Mouse (Mus musculus): ENCODE measurements around the gene Ankfn1.

Gene Ankfn1

DNA sequence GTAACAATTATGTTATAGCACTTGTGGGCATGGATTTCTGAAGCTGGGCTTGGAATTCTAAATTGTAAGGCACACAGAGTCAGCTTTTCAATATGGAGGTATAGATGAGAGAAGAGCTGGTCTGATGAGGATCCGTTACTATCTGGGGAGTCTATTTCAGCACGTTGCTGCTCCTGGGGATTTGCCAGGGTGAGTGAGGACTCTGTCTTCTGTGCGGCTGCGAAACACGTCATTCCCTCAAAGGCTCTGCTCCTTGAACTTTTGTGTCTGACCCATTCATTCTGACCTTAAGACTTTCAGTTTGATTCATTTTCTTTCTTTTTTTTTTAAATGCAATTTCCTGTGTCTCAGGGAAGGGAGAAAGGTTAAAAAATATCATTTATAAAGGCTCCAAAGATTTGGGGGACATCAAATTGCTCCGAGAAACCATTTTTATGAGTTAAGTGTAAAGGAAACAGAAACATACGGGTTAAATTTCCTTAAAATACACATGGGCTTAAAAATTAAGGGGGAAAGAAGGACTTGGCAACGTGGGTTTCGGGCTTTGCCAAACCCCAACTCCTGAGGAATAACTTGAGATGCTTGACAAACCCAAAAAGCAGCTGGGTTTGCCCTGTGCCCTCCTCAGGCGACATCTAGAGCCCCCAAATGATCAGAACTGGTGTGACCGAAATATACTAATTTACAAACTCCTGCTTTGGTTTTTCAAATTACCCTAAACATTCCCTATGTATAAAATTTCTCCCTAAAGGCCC lies 207.9 kb downstream of the Ankfn1 start:
- DNase-seq: no peak

GRCm38 (mm10) chr11:89568246-89568645 lies 209.2 kb downstream of the Ankfn1 start:
- DNase-seq: no peak

DNA sequence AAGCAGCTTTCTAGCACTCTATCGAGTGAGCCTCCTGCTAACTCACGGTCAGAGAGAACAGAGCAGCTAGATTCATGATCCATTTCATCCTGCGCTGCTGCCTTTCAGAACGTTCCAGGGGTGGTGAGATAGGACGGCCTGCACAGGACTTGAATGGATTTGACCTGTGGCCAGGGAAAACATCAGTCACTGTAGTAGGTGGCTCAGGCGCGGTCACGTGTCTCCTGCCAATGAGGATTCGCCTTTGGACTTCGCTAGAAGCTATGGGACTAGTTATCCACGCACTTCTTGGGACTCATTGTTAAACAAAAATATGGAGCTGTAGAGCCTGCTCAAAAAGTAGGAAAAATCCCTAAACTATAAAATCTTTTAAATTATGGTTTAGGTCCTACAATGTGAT lies 226.0 kb downstream of the Ankfn1 start:
- DNase-seq: no peak

GRCm38 (mm10) chr11:89550921-89551320 lies 226.5 kb downstream of the Ankfn1 start:
- DNase-seq: no peak

- DNase-seq: no peak
Observed at GRCm38 (mm10) chr11:89548786-89549185, 228.7 kb downstream of the Ankfn1 start.

- DNase-seq: no peak
Observed at GRCm38 (mm10) chr11:89546164-89546563, 231.3 kb downstream of the Ankfn1 start.

- DNase-seq: no peak
Observed at GRCm38 (mm10) chr11:89544856-89545817, 232.3 kb downstream of the Ankfn1 start.

- no peak for DNase-seq
Observed at GRCm38 (mm10) chr11:89538376-89538775, 239.1 kb downstream of the Ankfn1 start.

DNA sequence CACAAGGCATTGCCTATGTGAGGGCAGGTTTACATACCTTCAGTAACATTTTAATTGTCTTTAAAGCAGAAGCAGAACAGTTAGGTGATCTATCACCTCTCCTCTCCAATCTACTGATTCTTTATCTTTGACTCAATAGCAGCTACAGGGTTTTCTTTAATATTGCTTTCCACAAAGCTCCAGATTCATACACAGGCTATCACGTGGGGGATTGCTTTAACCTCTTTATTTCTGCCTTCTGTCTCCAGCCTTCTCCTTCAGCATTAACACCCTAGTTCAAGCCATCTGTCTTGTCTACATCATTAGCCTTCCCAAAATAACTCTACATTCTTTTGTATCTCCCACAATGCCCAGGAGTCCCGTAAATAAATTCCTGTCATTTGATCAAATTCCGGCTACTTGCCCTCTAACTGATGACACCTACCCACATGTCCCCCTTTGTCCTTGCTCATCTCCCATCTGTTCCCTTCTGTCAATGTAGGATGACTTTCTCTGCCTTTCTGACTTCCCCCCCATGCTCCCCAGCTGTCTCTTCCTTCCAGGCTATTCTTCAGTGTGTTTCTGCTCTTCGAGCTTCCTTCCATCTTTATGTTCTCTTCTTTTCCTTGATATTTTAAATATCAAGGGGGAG lies 249.5 kb downstream of the Ankfn1 start:
- no peak for DNase-seq

- DNase-seq: no peak
Observed at GRCm38 (mm10) chr11:89515501-89515901, 262.0 kb downstream of the Ankfn1 start.

- no peak for DNase-seq
Observed at GRCm38 (mm10) chr11:89508675-89509324, 268.7 kb downstream of the Ankfn1 start.

DNA sequence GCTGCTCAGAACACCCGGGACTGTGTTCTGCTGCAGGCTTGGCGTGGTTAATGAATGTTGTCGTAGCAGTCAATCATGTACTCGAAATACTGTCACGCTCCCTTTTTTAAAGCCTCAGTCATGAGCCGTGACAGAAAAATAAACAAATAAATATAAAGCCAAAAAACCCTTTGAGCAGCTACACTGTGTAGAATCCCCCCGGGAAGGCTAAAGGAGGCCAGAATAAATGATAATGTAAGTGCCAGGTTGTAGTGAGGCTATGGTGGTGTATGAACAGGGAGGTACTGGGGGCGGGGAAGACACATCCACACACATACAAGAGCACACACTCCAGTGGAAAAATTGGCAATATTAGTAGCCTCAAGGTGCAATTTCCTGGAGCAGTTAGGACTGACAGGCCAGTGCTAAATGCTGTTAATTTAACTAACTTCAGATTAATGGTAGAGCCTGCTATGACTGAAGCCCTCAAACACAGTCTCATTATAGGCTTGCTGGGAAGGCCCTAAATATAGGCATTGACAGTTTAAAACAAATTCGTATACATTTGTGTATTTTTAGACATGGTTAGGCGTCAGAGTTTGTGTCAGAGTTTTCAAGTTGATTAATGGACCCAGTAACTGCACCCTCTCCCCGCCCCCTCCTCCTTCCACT lies 270.7 kb downstream of the Ankfn1 start:
- DNase-seq: no peak

- no peak for DNase-seq
Observed at GRCm38 (mm10) chr11:89505046-89505445, 272.4 kb downstream of the Ankfn1 start.

GRCm38 (mm10) chr11:89501796-89502195 lies 275.7 kb downstream of the Ankfn1 start:
- DNase-seq: no peak

DNA sequence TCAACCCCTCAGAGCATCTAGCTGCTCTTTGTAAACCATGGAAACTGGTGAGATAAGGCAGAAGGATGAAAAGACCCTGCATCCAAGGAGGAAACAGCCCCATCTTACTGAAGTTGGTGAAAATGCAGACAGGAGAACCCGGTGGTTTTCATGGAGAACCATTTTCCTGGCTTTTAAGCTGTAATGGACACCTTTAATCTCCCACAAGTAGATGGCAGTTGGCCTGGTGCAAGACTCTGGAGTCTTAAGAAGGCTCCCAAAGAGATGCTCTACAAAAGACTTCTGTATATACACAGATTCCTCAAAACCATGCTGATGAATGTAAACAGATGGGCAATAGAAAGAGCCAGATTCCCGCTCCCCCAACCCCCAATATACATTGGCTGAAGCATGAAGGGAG lies 276.5 kb downstream of the Ankfn1 start:
- DNase-seq: no peak

- DNase-seq: no peak
Observed at GRCm38 (mm10) chr11:89481084-89481483, 296.4 kb downstream of the Ankfn1 start.

- DNase-seq: no peak
Observed at GRCm38 (mm10) chr11:89476927-89477326, 300.5 kb downstream of the Ankfn1 start.

DNA sequence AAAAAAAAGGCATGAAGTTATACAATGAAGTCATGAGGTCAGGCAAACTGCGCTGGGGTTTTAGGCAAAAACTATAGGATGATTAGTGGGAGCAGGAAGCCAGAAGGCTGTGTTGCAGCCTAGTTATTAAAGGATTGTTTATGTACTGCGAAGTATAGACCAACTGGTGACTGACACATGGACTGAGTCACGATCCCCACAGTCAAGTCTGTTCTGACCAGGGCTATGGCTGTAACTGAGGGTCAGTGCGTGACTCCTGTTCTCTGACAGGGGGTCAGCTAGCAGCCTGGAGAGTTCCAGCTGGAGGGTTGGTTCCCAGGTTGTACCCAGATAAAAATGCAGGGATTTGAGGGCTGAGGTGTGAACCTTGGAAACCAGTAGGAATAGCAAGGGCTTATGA lies 301.4 kb downstream of the Ankfn1 start:
- no peak for DNase-seq

GRCm38 (mm10) chr11:89472871-89473270 lies 304.6 kb downstream of the Ankfn1 start:
- DNase-seq: no peak

- DNase-seq: no peak
Observed at GRCm38 (mm10) chr11:89465381-89465780, 312.1 kb downstream of the Ankfn1 start.

DNA sequence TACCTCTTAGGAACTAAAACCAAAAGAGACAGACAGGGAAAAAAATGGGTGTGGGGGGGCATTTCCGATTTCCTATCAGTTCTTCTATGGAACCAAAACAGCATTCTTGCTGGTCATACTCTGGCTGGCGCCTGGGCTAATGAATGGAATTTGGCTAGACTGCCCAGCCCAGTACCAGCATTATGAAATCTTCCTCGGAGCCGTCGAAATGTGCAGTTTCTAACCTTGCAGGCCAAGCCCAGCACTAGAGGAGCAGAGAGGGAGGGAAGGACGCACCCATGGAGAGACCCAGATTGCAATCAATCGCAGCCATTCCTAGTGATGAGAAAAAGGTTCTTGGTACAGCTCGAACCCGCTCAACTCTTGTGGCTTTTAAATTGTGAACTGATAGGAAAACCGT lies 315.2 kb downstream of the Ankfn1 start:
- no peak for DNase-seq

DNA sequence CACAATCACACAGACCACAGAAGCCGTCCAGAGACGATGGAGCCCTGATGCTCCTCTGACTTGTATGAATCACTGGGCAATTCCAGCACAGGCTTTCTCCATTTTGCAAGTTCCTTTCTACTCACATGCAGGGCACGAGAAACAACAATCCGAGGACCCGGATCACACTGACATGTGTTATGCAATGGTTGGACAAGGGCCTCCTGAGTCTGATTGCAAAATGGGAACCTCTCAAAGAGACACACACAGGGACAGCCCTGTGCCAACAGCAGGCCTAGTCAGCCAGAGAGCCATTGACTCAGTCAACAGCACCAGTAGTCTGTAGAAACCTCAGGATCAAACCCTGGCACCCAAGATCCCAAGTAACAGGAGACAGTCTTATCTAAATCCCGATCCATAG lies 318.0 kb downstream of the Ankfn1 start:
- no peak for DNase-seq

All from thymus, postnatal 4 days (tissue).